Mouse (Mus musculus): Measurements from ENCODE around the gene Bcl11b.

The Bcl11b gene

DNA sequence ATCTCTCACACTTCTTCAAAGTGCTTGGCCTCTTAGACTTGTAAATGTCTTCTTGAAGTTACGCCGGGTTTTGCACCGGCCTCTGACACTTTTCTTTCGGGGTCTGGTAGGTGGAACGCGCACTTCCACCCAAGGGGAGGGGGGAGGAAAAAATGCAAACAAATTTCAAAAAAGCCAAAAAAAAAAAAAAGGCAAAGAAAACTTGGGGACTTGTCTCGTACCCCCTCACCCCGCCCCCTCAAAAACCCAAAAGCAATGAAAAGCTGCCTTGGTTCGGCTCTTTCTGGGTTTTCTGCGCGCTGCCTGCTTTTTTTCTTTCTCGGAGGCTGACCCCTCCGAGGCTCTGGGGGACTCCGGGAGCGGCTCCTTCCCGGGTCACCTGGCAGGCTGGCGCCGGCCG, at the start of gene Bcl11b:
Gene Bcl11b (minus strand): TSS at position 120 of the 400 bp plus-strand sequence.
- DNase-seq (ENCODE audit: low read depth) = no peak

DNA sequence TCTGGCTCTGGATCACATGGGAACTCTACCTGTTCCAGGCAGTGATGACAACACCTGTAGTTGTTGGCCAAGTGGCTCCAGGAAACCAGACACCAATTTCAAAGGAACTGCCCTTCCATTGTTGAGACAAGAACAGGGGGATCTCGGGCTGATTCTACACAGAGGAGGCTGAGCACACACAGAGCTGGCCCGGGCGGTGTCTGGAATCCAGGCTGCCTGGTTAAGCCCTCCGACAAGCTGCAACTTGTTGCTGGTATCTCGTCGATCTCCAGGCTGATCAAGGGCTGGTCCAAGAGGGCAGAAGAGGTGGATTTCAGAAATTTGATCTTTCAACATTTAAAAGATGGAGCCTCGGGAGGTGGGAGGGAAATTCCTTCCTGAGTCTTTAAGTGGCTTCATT, 47.6 kb upstream of the Bcl11b start:
- no peak for DNase-seq (ENCODE audit: low read depth)

DNA sequence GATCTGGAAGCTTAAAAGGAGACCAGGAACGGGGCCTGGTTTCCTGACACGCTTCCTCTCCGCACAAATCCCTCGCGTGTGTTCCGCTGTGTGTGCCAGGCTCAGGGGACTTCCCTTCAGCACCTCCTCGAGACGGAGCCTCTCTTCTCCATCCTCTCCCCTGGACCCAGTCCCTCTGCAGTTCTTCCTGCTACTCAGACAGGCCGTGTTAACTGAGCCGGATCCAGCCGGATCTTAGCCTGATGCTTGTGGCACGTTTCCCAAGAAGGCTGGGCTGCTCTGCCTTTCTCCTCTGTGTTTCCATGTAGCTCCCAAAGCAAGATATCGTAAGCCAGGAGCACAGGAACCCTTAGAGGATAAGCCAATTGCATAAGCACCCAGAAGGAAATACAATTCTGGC, 46.2 kb upstream of the Bcl11b start:
- DNase-seq (ENCODE audit: low read depth) = no peak

DNA sequence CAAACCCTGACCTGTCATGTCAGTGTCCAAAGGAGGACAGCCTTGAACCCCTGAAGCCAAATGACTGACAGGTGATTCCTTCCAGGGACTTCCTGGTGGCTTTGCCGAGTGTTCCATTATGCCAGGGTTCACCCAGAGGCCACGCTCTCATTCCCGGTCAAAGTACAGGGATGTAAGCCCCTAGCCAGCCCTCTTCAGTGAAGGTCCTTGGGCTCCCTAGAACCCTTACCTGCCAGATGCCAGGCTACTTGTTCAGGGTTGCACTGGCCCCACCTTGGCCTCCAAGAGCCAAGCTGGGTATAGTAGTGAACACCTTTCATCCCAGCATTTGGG, 38.8 kb upstream of the Bcl11b start:
- DNase-seq (ENCODE audit: low read depth) = no peak

DNA sequence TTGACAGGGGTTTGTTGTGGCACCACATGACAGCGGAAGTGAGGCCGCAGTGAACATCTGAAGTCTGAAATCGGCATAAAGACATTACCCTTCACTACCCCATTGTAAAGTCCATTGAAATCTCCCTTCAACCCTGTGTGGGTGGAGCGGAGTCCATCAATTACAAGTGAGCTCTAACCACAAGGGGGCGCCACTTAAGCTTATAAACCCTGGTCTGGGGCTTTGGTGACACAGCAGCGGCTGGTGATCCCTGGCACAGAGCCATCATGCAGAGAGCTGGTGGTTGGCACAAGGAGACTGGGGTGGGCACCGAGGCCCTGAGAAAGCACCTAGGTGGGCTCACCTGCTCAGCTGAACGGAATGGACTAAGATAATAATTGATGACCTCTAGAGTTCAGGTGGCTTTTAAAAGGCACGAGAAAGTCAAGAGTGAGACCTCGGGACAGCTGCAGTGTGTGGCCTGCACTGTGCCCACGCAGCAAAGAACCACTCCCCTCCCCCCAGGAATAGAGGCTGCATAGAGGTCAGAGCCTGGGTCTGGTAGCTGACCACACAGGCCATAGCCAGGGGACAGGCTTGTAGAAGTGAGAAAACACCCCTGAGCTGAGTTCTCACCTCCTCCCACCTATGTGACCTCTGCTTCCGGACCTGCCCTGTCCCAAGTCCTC, 38.3 kb upstream of the Bcl11b start:
- peak; percentile 84 for DNase-seq (ENCODE audit: low read depth)

DNA sequence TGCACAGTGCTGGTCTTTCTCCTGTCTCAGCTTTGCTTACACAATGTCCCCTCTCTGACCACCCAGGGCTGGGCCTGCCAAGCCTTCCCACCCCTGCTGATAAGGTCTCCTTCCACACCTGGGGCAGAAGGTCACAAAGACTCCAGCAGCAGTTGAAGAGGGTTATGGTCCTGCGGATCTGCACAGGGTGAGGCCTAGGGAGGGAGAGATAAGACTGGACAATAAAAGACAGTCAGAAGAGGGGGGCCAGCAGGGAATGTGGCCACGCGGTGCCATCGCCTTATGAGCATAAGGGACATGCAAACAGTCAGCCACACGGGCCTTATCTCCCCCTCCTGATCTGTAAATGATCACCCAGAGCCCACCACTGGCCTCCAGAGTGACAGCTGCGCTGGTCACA, 34.0 kb upstream of the Bcl11b start:
- DNase-seq (ENCODE audit: low read depth) = no peak

DNA sequence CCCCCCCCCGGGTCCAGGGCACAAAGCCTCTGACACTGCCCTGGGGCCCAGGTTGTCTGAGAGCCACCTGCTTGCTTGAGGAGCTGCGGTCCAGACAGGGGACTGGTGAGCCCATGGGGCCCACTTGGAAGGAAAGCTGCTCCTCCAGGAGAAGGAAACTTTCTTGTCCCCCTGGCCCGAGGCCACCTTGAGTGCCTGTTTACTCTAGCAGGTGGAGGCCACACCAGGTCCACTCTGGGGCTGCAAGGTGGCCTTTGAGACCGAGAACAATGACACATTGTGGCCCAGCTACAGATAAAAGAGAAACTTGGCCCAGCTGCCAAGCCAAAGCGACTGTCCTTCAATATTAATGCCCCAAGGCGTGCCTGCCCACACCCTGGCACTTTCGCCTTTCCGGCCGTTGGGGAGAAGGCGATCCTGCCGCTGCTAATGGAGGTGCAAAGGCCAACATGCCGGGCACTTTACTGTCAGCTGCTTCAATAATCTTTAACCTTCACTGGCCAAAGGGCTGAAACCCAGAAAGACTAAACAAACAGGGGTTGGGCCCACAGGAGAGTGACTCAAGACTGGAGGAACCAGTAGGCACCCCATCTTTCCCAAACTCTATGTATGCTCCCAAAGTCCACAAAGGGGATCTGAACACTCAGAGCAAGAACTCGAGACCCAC, 32.1 kb upstream of the Bcl11b start:
- DNase-seq (ENCODE audit: low read depth) = no peak

DNA sequence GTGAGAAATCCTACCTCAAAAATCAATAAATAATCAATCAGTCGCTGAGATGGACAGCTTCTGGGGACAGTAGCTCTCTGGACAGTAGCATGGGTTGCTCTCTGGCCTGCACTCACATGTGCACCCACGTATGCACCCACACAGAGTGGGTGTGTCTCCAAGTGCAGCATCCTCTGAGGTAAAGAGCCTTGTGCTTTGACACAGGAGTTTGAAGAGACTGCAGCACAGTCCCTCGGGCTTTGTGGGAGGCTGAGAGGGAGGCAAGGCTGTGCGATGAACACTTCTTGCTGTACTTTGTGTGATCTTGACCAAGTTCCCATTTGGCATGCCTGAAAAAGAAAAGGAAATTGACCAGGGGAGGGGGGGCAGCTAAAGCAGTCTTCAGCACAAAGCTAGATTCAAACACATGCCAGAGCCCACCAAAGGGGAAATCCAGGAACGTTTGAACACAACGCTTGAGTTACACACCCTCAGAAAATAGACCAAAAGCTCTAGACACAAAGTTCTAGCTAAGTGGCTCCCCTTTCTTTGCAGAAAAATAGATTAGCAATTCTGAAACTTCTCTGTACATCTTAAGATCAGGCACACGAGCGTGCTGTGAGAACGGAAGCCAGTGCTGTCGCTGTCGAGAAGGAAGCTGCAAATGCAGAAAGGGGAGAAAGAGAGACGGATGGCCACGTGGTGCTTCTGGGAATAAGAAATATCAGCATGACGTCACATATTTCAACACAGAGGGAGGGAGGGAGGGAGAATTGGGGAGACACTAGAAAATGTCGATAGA, 19.6 kb upstream of the Bcl11b start:
- peak; percentile 74 for DNase-seq (ENCODE audit: low read depth)

DNA sequence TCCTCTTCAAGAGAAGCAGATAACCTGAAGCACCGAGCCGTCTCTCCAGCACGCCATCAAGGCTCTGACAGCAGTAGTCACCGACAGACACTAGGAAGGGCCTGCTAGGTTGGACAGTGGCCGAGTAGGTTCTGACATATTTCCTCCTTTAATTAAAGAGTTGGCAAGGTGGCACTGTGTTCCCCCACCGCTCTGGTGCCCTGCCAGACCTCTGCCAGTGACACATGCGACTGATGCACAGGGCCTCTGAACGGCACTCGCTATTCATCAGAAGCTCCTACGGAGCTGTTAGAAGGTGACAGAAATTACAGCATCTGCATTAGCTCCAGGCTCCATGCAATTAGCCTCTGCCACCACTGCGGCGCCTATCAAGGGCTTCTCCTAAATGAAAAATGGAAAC, 8.6 kb upstream of the Bcl11b start:
- no peak for DNase-seq (ENCODE audit: low read depth)

DNA sequence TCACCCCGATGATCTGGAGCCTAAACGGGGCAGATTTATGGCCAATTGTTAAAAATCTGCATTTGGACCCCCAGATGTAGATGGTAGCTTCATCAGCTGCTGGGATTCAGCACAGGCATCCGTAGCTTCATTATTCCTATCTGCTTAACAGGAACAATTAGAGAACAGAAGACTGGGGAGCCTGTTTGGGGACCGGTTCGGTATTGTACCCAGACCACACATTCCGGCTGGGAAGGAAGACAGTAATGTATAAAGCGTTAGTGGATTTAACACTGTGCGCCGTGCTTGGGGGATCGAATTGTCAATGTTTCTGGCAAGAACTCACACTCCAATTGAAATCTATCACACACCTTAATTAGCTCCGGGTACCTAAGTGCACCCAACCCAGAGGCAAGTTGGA, 6.9 kb upstream of the Bcl11b start:
- no peak for DNase-seq (ENCODE audit: low read depth)

DNA sequence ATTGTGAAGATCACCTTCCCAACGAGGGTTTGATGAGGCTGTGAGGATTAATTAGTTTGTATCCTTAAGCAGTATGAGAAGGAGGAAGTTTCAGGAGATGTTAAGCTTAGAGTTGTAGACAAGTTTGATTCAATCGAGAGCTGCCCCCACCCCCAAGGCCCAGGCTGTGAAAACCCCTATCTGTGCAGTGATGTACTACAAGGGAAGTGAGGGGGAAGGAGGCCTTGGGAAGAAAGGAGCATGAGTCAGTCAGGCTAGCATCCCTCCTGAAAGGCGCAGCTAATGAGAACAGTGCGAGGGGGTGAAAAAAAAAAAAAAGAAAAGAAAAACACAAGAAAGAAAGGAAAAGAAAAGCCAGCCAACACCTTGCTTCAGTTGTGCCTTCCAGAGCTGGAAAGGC, 5.8 kb upstream of the Bcl11b start:
- DNase-seq (ENCODE audit: low read depth) = peak; percentile 59

DNA sequence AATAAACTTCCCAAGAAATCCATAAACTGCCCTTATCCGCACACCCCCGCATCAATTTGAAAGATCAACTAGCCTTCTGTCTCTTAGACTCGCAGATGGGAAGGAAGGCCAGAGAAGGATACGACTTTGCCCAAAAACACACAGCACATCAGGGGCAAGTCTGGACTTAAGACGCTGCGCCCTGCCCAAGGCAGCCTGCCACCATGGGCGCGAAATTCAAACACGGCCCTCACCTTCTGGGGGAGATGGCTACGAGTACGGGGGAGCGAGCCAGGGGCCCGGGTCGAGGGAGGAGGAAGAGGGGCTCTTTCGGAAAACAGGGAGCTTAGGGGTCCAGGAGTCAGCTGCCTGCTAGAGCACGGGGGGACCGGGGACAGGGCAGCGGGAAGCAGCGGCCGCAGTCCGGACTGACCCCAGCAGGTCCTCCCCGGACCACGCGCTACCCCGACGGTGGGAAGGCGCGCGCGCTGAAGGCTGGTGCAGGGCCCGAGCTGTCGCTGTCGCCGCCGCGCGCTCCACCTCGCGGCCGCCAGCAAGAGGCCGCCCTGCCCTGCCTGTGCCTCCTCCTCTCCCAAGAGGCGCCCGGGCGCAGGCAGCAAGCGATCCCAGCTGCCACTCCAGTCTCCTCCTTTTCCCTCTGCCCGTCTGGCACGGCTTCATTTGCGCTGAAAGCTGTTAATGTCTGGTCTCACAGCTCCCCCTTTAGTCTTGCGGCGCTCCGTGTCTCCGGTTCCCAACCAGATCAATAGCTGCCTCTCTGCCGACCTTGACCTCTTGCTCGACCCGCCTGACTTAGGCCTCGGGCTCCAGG, 2.6 kb upstream of the Bcl11b start:
- peak; percentile 77 for DNase-seq (ENCODE audit: low read depth)

DNA sequence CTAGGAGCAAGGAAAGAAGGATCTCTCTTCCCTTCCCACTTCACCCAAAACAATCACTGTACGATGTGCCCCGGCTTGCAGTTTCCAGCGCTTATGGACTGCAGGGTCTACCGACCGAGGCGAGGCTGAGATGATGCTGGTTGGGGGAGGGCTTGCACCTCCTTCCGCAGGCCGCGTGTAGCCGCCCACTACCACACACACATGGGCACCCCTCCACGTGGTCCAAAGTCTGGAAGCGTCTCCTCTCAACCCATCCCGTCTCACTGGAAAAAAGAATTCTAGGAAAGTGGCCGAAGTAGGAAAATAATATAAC, 2.0 kb upstream of the Bcl11b start:
- peak; percentile 63 for DNase-seq (ENCODE audit: low read depth)

DNA sequence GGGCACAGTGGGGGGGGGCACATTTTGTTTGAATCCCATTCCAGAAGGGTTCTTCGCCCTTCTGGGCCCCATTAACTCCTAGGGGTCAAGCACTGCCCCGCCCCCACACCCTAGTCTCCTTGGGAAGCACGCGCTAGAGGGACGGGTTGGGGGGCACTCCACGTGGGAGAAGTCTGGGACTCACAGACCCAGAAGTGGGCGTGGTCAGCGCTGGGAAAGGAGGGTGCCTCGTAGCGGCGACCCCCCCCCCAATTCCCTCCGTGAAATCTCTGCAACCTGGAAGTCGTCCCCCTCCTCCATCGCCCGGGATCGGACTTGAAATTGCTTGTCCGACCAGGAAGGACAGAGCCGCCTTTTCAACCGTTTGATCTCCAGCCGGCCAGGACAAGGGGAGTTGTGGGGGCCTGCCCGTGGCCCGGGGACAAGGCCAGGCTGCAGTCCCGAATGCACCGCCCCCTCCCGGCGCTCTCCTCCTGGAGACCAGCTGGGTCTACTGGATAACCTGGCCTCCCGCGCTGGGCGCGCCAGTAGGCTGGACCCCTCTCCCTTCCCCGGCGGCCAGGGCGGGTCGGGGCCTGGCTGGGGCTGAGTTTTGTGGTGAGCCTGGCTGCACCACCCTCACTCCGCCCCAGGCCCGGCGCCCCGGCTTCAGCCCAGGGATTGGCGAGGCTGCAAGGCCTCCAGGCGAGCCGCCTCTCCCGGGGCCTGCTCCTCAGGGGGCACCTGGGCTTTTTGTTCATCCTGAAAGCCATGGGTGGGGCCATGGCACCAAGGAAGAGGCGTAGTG, 1.5 kb upstream of the Bcl11b start:
- peak; percentile 64 for DNase-seq (ENCODE audit: low read depth)

DNA sequence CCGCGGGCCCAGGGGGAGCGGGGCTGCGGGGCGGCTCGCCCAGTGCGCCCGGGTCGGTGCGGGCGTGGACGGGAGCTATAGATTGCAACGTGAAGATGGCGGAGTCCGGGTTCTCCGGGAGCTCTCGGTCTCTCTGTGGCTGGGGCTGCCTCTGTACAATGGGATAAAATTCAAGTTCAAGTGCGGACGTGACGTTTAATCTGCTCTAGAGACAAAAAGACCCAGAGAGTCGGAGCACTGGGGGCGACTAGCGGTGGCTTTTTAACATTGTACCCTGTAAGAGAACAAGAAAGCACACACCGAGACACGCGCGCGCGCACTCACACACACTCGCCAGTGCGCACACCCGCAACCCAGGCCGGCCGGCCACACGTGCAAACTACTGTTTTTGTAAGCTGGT, 526 bp upstream of the Bcl11b start:
- peak; percentile 97 for DNase-seq (ENCODE audit: low read depth)

DNA sequence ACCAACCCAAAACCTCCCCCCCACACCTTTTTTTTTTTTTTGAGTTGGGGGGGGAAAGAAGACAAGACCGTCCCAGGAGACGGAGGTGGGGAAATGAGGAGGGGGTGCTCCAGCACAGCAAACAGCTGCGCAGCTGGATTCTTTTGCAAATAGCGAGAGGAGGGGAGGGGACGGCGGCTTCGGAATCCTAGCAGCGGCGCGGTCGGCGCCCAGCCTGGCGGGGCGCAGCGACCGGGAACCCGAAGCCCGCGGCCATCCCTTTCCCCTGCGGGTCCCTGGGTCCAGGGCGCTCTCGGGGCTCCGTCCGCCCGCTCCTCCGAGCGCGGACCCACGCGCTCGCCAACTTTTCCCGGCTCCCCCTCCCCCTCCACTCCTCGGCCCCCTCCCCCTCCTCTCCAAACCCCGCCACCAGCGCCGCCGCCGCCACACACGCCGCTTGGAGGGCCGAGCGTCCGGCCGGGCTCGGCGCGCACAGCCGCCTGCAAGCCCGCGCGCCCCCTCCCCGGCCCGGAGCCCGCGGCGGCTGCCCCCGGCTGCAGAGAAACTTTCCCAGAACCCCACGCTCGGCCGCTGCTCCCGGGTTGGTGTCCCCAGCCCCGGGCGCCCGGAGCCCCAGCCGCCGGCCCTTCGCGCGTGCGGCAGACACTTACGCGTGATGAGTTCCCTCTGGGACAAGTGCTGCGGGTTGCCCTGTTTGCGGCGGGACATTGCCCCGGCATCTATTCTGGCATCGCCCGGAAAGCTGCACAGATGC, 789 bp downstream of the Bcl11b start:
- DNase-seq (ENCODE audit: low read depth) = peak; percentile 56

DNA sequence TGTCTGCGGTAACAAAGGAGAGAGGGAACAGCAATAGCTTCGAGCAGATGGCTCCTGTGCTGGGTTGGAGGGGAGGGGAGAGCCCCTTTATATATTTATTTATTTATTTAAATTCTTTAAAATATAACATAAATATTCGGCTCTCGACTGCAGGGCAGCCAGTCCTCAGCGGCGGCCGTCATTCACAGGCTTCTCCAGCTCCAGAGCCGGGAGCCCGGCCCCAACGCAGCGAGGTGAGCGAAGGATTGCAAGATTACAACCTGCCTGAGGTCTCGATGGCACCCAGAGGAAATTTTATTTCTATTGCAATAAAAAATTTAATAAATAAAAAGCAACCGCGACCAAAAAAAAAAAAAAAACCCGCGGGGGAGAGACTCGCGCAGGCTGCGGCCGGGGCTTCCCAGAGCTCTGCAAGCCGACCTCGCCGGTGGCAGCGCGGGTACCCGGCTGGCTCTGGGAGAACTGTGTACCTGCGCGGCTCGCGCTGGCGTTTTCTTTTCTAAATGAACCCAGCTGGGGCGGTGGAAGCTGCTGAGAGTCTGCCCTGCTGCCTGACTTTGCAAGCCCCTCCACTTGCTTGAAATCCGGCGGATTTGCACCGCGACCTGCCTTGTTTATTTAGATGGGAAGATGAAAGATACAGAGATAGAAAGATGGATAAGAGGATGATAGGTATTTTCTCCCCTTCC, 1.6 kb downstream of the Bcl11b start:
- peak; percentile 84 for DNase-seq (ENCODE audit: low read depth)

DNA sequence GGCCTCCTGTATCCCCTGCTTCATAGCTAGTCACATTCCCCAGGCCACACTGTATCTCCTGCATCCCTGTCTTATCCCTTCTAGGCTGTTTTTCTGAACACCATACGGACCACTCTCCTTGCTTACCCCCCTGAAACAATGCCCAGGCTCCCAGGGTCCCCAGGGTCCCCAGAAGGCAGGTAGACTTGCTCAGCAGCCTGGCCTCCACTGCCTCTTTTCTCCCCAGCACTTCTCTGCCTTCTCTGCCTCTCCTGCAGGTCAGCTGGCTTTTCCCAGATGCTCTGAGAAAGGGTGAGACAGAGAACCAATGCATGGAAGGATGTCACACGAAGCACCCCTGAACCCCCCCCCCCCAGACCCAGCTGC, 2.7 kb downstream of the Bcl11b start:
- DNase-seq (ENCODE audit: low read depth) = no peak

DNA sequence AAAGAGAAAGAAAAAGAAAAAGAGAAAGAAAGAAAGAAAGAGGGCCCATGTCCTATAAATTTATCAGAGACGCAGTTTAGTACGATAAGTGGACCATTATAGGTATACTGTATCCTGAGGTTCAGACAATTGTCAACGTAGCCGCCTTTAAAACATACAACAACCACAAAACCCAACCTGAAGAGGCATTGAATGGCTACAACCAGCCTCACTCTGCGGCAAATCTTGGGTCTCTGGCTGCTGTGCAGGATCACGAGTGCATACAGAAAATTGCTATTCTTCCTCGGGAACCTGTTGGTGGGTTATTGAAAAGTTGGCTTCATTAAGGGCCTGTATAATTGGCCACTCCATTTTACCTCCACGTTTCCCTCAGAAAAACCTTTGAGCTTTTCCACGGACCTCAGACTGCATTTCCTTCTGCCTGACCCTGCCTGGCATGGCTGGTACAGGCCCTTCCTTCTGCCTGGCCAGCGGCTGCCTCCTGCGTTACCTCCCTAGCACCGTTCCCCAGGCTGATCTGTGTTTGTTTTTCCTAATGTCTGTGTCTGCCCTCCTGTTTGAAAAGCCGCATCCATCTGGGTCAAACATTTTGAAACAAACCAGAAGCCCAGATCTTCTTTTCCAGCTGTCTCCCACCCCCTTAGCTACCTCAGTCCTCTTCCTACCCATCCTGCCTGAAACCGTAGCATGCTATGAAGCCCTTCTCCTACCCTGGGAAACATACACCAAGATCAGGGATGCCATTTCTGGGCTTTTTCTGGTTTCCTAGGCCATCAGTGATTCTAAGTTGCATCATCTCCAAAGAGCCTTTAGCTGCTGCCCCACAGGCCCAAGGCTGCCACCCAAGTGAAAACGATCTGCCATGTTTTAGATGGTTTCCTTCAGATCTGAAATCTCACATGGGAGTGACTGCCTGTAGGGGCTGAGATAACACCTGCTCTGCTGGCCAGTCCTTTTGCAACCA, 3.4 kb downstream of the Bcl11b start:
- peak; percentile 60 for DNase-seq (ENCODE audit: low read depth)

All from induced T-regulatory cell, adult 2 months (primary cell).